Mouse (Mus musculus): ENCODE measurements at regions not wholly inside any gene's neighbourhood (a gene's known extent, or its start where the extent isn't known, plus 50 kb on each side); places are given as distances from the start of the nearest gene placed in this dataset.

DNA sequence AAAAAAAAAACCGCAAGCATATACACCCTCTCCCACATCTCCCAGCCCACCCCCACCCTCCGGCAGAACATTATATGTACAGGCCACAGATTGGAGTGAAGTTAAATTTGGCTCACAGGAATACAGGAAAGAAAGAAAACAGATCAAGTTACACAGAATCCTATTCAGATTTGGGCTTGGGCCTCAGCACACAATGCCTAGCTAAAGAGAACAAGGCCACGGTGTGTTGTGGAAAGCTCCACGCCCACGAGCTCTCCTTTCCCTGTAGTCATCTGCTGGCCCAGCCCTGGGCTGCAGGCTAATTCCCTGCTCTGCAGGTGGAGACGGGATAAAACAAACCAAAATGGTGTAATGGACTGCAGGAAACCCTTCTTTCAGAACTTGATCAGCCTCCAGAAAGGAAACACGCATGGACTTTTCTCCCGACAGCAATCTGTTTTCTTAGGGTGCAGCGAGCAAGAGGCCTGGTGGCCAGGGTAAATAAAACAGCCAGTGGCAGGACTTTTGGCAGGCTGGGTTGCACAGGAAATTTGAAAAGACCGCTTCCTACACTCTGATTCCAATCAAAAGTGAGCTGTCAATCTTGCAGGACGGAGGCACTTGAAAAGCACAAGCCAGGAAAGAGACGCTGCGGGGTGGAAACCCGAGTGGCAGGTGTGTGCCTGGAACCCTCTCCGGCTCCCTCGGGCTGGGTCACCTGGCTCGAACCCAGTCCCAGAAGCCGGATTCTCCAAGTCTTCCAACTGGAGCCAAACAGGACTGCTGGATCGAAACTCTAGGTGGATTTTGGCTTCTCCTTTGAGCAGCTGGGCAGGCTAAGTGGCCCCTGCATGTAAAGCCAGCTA is 214.0 kb downstream of the Bcl2l11 start:
- Histone ChIP-seq H3K27me3 (replicated peaks) (no peaks in the 10 kb centered on the region), H3K27ac (peak overlapping the region; percentile 87), H3K4me1 (peaks cover 27% of the 10 kb centered on the region), H3K9me3 (no peaks in the 10 kb centered on the region), H3K4me3 (replicated peaks) (no peak overlapping the region), H3K4me2 (peak overlapping the region; percentile 27), H3K9ac (no peak overlapping the region), H3K36me3 (no peaks in the 10 kb centered on the region)
- peak; percentile 70 for ATAC-seq (ENCODE audit: insufficient read depth, low FRiP score, low read depth)
- 32% methylated on average over 19 of the region's 19 CpGs for WGBS

DNA sequence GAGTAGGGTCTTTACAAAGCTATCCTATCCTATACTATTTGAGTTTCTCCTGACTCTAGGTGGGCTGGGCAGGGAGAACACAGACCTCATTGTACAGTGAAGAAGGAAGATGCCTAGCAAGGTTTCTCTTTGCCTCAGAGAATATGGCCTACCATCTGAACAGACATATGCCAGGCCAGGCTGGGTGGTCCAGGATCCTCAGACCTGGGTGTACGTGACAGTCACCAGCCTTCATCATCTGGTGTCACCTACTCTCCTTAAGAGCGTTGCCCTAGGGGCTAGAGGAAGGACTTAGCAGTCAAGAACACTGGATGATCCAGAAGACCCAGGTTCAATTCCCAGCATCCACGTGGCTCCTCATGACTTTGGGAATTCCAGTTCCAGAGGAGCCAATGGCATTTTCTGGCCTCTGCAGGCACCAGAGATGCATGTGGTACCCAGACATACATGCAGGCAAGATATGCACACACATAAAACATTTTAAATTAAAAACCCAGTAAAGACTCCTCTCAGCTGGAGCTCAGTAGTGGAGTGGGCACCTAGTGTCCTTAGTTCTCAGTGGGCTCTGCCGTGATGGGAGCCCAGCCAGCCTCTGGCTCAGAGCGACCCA is 214.9 kb downstream of the Bcl2l11 start:
- H3K4me3 ChIP-seq (replicated peaks) = no peak overlapping the region
- no peaks in the 10 kb centered on the region for H3K27me3 ChIP-seq (replicated peaks)
- no peaks in the 10 kb centered on the region for H3K9me3 ChIP-seq
- H3K4me2 ChIP-seq = 0 out of 2 replicates have a peak overlapping the region, but pooled peaks have one; percentile 27
- 90% methylated on average over 5 of the region's 5 CpGs for WGBS
- no peak overlapping the region for H3K9ac ChIP-seq
- H3K4me1 ChIP-seq = peaks cover 21% of the 10 kb centered on the region
- no peak for ATAC-seq (ENCODE audit: insufficient read depth, low FRiP score, low read depth)
- H3K36me3 ChIP-seq = no peaks in the 10 kb centered on the region
- peak overlapping the region; percentile 87; the same call in 1 of the 2 replicates for H3K27ac ChIP-seq

DNA sequence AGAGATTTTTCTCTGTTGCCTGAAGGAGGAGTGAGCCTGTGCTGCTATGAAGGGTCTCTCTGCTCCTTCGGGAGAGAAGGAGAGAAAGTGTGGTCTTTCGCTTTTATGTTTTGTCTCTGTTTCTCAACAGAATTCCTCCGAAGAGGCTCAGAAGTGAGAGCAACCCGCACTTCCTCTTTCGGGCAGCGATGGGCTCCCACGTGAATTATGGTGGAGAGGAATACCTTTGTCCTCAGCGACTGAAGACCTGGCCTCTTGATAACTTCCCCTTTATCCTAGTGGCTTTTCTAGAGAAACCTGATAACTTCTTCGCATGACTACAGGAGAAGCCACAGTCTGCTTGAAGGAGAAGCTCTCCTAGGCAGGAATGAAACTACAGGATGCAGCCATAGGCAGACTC is 216.4 kb downstream of the Bcl2l11 start:
- H3K9ac ChIP-seq = no peak overlapping the region
- H3K9me3 ChIP-seq = no peaks in the 10 kb centered on the region
- no peak overlapping the region for H3K4me3 ChIP-seq (replicated peaks)
- no peak overlapping the region for H3K27ac ChIP-seq
- H3K4me1 ChIP-seq = peaks cover 21% of the 10 kb centered on the region
- H3K36me3 ChIP-seq = no peaks in the 10 kb centered on the region
- H3K27me3 ChIP-seq (replicated peaks) = no peaks in the 10 kb centered on the region
- no peak overlapping the region for H3K4me2 ChIP-seq
- WGBS = 69% methylated on average over 9 of the region's 9 CpGs
- no peak for ATAC-seq (ENCODE audit: insufficient read depth, low FRiP score, low read depth)

DNA sequence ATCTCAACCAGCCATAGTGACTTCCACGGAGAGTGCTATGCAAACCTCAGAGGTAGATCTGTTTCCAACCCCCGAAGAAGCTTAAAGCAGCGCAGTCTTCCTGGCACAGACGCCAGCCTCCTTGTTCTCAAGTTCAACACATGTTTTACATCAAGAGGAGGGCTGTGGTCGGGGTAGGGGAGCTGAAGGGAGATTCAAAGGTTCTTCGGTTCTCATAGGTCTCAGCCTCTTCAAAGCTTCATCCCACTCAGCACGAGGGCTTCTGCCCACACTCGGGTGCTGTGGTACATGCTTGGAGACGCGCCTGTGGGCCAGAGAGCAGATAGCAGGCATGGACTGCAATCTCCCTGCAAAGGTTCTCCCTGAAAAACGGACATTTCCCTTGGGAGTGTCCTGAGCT is 219.7 kb downstream of the Bcl2l11 start:
- no peak overlapping the region for H3K4me3 ChIP-seq (replicated peaks)
- H3K36me3 ChIP-seq = no peaks in the 10 kb centered on the region
- no peak overlapping the region for H3K4me2 ChIP-seq
- H3K9ac ChIP-seq = no peak overlapping the region
- H3K27me3 ChIP-seq (replicated peaks) = no peaks in the 10 kb centered on the region
- H3K27ac ChIP-seq = no peak overlapping the region
- no peaks in the 10 kb centered on the region for H3K4me1 ChIP-seq
- ATAC-seq (ENCODE audit: insufficient read depth, low FRiP score, low read depth) = no peak
- WGBS = 67% methylated on average over 11 of the region's 11 CpGs
- H3K9me3 ChIP-seq = no peaks in the 10 kb centered on the region

DNA sequence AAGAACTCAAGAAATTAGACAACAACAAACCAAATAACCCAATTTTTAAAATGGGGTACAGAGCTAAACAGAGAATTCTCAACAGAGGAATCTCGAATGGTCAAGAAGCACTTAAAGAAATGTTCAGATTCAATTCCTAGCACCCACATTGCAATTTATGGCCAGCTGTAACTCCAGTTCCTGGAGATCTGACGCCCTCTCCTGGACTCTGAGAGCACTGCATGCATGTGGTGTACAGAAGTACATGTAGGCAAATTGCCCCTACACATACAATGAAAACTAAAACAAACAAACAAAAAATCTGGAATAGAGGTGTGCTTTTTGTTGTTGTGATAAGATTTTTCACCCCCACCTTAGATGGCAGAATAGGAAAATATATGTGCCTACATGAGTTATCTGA is 222.7 kb downstream of the Bcl2l11 start:
- ATAC-seq (ENCODE audit: insufficient read depth, low FRiP score, low read depth) = no peak
- WGBS = 62% methylated on average over 2 of the region's 2 CpGs
- Histone ChIP-seq H3K4me3 (replicated peaks) (no peak overlapping the region), H3K9ac (no peak overlapping the region), H3K27me3 (replicated peaks) (no peaks in the 10 kb centered on the region), H3K4me1 (no peaks in the 10 kb centered on the region), H3K4me2 (no peak overlapping the region), H3K27ac (no peak overlapping the region), H3K9me3 (no peaks in the 10 kb centered on the region), H3K36me3 (no peaks in the 10 kb centered on the region)

DNA sequence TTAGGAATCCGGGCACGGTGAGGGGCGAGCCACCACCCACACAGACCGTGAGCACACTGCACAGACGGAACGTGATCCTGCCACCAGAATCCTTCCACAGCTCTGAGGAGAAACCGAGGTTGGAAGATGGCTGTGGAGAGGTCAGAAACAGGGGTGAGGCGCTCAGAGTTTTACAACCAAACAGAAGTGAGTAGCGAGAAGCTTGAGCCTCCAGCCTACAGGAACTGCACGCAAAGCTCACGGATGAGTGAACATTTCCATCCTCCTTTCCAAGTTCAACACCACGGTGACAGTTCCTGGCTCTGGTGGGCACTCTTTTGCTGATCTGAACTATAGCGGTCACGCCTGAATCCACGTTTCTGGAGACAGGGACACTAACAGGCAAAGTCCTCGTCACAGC is 225.6 kb downstream of the Bcl2l11 start:
- ATAC-seq (ENCODE audit: insufficient read depth, low FRiP score, low read depth) = no peak
- H3K9me3 ChIP-seq = no peaks in the 10 kb centered on the region
- WGBS = 87% methylated on average over 16 of the region's 16 CpGs
- no peak overlapping the region for H3K4me2 ChIP-seq
- no peak overlapping the region for H3K4me3 ChIP-seq (replicated peaks)
- H3K9ac ChIP-seq = no peak overlapping the region
- H3K36me3 ChIP-seq = no peaks in the 10 kb centered on the region
- H3K27ac ChIP-seq = no peak overlapping the region
- no peaks in the 10 kb centered on the region for H3K4me1 ChIP-seq
- no peaks in the 10 kb centered on the region for H3K27me3 ChIP-seq (replicated peaks)

DNA sequence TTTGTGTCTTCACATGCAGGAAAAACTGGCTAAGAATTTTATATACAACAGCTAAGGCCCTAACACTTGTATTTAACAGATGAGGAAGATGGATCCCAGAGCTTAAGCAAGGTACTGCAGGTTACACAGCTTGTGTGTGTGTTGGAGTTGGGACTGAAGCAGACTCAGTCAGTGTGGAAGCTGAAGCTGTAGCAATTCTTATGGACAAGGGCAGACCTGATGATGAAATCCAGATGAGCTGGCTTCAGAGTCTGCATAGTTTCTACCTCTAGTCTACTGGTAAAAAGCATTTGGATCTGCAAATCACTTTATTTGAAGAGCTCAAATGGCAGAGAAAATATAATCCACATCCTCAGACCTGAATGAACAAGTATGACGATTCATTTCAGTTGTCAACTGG is 226.7 kb downstream of the Bcl2l11 start:
- no peaks in the 10 kb centered on the region for H3K4me1 ChIP-seq
- no peak overlapping the region for H3K4me2 ChIP-seq
- H3K9me3 ChIP-seq = no peaks in the 10 kb centered on the region
- no peak overlapping the region for H3K4me3 ChIP-seq (replicated peaks)
- ATAC-seq (ENCODE audit: insufficient read depth, low FRiP score, low read depth) = no peak
- no peaks in the 10 kb centered on the region for H3K36me3 ChIP-seq
- H3K9ac ChIP-seq = no peak overlapping the region
- no peak overlapping the region for H3K27ac ChIP-seq
- 63% methylated on average over 1 of the region's 1 CpGs for WGBS
- no peaks in the 10 kb centered on the region for H3K27me3 ChIP-seq (replicated peaks)

DNA sequence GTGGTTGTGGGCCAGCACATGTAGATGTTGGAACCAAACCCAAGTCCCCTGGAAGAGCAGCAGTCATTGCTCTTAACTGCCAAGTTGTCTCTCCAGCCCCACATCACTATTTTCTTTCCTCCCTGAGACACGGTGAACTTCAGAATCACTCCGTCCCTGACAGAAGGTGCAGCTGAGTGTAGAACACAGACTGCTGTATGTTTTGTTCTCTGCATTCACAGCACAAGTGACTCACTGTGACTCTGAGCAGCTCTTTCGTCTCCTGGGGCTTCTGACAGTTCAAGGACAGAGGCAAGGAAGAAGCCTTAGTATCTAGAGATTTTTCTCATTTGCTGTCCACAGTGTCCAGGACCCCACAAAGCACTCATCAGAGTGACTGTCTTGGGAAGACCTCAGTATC is 227.6 kb downstream of the Bcl2l11 start:
- Histone ChIP-seq H3K27me3 (replicated peaks) (no peaks in the 10 kb centered on the region), H3K4me1 (no peaks in the 10 kb centered on the region), H3K9me3 (no peaks in the 10 kb centered on the region), H3K36me3 (no peaks in the 10 kb centered on the region), H3K27ac (no peak overlapping the region), H3K4me3 (replicated peaks) (no peak overlapping the region), H3K4me2 (no peak overlapping the region), H3K9ac (no peak overlapping the region)
- WGBS = 82% methylated on average over 3 of the region's 3 CpGs
- ATAC-seq (ENCODE audit: insufficient read depth, low FRiP score, low read depth) = no peak

DNA sequence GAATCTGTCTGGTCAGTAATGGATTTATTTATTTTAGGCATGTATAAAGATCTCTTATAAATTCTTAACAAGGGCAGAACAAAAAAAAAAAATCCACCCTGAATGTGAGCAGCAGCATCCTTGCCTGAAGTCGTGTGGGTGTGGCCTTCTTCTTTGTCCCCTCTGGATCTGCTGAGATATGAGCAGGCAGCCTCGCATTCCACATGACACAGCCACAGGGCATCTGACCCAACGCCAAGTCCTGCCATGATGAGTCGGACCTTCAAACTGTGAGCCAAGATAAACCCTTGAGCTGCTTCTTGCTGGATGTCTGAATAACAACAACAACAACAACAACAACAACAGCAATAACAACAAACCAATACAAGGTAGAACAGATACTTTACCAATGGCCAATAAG is 230.5 kb downstream of the Bcl2l11 start:
- no peaks in the 10 kb centered on the region for H3K27me3 ChIP-seq (replicated peaks)
- no peak overlapping the region for H3K9ac ChIP-seq
- no peaks in the 10 kb centered on the region for H3K9me3 ChIP-seq
- ATAC-seq (ENCODE audit: insufficient read depth, low FRiP score, low read depth) = no peak
- H3K27ac ChIP-seq = no peak overlapping the region
- H3K4me1 ChIP-seq = 0 out of 2 replicates have a peak, but pooled peaks cover 5% of the 10 kb centered on the region
- no peak overlapping the region for H3K4me3 ChIP-seq (replicated peaks)
- no peaks in the 10 kb centered on the region for H3K36me3 ChIP-seq
- 87% methylated on average over 4 of the region's 4 CpGs for WGBS
- H3K4me2 ChIP-seq = no peak overlapping the region

DNA sequence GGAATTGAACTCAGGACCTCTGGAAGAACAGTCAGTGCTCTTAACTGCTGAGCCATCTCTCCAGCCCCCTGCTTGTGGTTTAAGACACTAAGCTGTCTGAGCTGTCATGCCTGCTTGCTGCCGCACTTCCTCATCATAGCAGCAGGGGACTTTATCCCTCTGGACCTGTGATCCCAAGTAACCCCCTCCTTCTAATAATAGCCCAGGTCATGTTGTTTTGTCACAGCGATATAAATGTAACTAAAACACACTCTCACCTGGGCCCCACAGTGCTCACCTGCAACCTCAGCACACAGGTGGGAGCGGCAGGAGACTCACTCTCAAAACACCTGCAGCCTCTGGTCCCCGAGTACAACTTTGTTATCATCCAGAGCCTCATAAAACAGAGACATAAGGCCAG is 231.9 kb upstream of the Spdye4c start:
- Histone ChIP-seq H3K4me1 (peaks cover 11% of the 10 kb centered on the region; the same call in 1 of the 2 replicates), H3K27ac (no peak overlapping the region), H3K9ac (no peak overlapping the region), H3K36me3 (no peaks in the 10 kb centered on the region), H3K4me3 (replicated peaks) (no peak overlapping the region), H3K4me2 (no peak overlapping the region), H3K27me3 (replicated peaks) (no peaks in the 10 kb centered on the region), H3K9me3 (no peaks in the 10 kb centered on the region)
- no peak for ATAC-seq (ENCODE audit: insufficient read depth, low FRiP score, low read depth)
- WGBS = 65% methylated on average over 4 of the region's 4 CpGs

DNA sequence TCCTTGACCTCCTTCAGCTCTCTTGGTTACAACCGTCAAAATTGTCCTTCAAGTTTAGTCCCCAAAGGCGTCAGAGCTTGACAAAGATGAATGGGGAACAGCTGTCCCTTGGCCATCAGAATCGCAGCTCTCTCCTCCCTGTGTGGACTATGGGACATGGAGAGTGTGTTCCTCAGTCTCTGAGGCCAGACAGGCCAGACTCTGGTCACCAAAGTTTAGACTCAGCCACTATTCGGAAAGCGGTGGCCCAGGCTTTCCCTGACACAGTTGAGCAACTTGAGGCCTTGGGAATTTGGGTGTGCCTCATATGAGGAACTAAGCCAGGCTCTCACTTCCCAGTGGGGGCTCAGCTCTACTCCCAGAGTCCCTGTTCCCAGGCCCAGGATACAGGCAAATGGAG is 230.5 kb upstream of the Spdye4c start:
- Histone ChIP-seq H3K4me1 (peaks cover 17% of the 10 kb centered on the region), H3K9me3 (no peaks in the 10 kb centered on the region), H3K4me3 (replicated peaks) (no peak overlapping the region), H3K4me2 (no peak overlapping the region), H3K27me3 (replicated peaks) (no peaks in the 10 kb centered on the region), H3K9ac (no peak overlapping the region), H3K36me3 (no peaks in the 10 kb centered on the region), H3K27ac (no peak overlapping the region)
- no peak for ATAC-seq (ENCODE audit: insufficient read depth, low FRiP score, low read depth)
- WGBS = 62% methylated on average over 5 of the region's 5 CpGs

DNA sequence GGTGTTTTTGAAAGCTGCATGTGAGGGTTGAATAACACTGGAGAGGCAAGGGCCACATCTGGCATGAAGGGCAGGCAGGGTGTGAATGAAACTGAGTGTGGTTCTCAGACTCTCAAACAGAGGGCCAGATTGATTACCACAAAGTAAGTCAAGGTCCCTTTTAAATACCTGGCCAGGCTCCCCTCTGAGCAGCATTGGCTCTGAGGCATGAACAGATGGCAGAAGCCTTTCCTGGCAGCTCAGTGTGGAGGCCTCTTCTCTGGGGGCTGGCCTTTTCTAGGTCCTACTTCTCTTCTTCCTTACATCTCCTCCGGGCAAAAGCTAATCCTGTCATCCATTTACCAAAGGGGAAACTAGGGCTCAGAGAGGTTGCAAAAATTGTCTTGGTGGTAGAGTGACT is 229.6 kb upstream of the Spdye4c start:
- Histone ChIP-seq H3K4me1 (peaks cover 17% of the 10 kb centered on the region), H3K9me3 (no peaks in the 10 kb centered on the region), H3K27ac (no peak overlapping the region), H3K4me3 (replicated peaks) (no peak overlapping the region), H3K4me2 (no peak overlapping the region), H3K9ac (no peak overlapping the region), H3K36me3 (no peaks in the 10 kb centered on the region), H3K27me3 (replicated peaks) (no peaks in the 10 kb centered on the region)
- WGBS = 59% methylated on average over 1 of the region's 1 CpGs
- ATAC-seq (ENCODE audit: insufficient read depth, low FRiP score, low read depth) = no peak
